Mouse (Mus musculus) forelimb bud, embryonic 11.5 days (tissue): ENCODE results near the gene Slc5a3.
"Not testable (repeated sequence)": the region's sequence is repeated elsewhere in the genome, so short reads cannot be mapped to it uniquely, and the experiment has no call there.

Experiments used
- DNase-seq: peaks from one replicate; pipeline ENCODE4 v3.0.0-alpha.2; 2012; ENCODE audit warnings: low read depth, low spot score

Gene Slc5a3

DNA sequence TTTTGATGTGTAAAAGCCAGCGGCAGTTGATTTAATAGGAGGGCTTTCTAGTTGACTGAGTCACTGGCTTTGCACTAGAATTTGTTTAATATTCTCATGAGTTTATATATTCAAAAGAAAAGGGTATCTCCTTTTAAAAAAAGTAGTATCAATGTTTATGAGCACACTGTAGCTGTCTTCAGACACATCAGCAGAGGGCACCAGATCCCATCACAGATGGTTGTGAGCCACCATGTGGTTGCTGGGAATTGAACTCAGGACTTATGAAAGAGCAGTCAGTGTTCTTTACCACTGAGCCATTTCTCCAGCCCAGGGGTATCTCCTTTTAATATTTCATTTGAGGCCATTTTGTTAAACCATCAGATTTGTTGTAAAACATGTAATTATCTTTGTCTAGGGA is 4.7 kb downstream of the Slc5a3 start:
- DNase-seq: no peak

DNA sequence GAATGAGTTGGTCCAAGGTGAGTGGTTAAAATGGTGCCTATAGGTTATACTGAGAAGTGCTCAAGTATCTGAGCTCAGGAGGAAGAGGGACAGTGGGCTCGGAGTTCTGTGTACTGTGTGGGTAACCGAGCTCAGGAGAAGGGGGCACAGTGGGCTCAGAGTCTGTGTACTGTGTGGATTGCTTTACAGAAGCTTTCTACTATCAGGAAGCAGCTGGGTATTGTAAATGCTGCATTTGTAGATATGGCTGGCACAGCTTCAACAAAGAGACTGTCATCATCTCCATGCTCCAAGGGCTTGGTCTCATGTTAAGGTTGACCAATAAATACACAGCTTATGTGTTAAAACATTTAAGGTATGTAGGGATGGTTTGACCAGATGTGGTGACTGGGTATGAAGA is 6.7 kb downstream of the Slc5a3 start:
- DNase-seq: no peak

GRCm38 (mm10) chr16:92070338-92070737 is 12.2 kb downstream of the Slc5a3 start:
- no peak for DNase-seq

DNA sequence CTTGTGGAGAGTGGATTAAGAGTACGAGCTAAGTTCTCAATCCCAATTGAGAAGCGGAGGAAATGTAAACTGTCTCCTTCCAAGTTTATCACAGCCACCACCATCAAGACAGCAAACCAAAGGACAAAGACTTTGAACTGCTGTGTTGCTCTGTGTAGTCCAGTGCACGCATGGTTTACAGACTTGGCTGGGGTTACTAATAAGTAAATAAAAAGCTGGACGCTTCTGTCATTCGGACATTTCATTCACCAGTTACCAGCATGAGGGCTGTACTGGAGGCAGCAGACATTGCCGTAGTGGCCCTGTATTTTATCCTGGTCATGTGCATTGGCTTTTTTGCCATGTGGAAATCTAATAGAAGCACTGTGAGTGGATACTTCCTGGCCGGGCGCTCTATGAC is 18.7 kb downstream of the Slc5a3 start:
- no peak for DNase-seq

DNA sequence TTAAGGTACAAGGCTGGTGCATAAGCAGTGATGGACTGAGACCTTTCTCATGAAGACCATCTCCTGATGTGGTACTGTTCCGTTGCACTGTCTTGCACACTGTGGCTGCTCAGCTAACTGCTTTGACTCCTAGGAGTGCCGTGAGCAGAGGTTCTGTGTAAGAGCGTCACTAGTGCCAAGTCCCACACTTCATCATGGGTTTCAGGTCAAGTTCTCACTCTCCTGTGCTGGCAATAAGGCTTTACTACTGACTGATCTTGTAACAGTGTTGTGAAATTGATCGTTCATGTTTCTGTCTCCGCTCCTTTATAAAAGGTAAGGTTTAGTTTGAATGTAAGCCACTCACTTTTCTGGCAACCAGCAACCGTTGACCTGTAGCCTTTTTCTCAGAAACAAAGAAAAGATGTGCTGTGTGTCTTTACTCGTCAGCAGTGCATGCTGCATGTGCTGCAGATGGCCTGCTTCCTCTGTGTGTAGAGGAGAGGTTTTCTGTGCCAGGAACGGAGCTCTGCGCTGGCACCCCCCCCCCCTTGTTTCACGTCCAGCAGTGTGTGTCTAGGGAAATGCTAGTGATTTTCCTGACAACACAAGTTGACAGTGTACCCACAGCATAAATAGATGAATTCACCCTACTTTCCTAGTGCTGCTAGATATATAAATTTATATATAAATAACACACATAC is 25.8 kb downstream of the Slc5a3 start:
- DNase-seq: no peak

GRCm38 (mm10) chr16:92089225-92089624 is 31.1 kb downstream of the Slc5a3 start:
- no peak for DNase-seq

DNA sequence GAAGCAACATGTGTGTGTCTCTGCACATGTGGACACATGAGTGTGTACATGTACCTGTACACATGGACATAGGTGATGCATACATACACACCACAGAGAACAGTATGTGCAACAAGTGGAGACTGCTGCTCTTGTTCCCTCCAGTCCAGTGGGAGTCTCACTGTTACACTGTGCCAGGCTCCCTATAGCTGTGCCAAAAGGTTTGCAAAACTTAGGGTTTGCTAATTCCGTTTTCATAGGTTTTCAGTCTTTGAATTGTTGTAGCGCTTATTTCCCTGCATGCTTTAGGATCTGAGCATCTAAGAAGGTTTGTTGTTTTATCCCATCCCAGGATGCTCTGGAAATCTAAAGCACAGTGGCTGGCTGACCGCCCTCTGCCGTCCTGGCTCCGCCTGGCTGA is 33.8 kb downstream of the Slc5a3 start:
- DNase-seq: no peak

DNA sequence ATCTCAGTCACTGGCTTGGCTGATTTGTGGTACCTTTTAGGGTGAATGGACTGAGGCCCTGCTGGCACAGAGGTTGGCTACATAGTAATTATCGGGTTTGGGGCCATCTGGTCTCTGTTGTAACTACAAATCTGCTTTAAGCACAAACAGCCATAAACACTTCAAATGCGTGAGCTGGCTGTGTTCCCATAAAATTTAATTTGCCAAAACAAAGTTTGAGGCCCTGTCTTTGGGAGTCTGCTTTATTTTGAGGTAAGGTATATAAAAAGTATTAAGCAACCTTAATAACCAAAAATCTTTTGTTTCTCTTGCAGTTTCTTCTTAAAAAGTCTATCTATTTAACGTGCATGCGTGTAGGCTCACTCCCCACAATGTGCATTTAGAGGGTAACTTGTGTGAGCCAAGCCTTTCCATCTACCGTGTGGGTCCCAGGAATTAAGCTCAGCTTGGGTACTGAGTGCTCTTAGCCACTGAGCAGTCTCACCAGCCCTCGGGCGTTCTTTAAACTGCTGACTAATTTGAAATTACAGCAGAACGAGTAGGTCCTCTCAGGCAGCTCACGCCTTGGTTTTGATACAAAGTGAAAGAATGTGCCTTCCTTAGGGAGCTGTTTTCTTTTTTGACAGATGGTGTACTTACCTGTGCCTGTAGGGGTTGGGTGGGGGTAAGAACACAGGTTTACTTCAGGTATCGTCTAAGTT is 40.4 kb downstream of the Slc5a3 start:
- DNase-seq: peak; percentile 66

DNA sequence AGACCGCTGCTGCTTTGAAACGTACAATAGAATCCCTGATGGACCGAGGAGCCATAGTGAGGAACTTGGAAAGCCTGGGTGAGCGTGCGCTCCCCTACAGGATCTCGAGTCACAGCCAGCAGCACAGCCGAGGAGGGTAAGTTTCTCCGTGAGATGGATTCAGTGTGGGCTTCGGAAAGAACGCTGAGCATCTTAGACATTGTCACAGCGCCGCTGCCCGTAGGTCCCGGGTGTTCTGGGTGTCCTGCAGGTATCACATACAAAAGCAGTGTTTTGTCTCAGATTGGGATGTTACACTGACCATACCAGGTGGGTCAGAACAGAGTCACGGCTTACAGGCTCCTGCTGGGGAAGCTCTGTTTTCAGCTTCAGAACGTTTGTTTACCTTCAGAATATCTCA is 41.5 kb downstream of the Slc5a3 start:
- DNase-seq: no peak

DNA sequence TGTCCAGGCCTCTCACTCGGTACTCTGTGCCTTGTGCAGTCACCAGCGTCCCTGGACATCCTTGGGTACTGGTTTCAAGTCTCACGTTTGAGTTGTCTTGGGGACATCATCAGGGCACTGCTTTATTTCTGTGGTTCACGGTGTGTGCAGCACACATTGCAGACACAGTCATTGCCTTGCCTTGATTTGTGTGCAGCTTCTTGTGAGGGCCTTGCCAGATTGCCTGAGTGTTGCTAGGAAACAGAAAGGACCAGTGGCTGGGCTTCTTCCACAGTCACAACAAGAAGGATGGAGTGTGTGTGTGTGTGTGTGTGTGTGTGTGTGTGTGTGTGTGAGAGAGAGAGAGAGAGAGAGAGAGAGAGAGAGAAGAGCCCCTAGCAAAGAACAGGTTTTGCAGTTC is 42.0 kb downstream of the Slc5a3 start:
- no peak for DNase-seq

DNA sequence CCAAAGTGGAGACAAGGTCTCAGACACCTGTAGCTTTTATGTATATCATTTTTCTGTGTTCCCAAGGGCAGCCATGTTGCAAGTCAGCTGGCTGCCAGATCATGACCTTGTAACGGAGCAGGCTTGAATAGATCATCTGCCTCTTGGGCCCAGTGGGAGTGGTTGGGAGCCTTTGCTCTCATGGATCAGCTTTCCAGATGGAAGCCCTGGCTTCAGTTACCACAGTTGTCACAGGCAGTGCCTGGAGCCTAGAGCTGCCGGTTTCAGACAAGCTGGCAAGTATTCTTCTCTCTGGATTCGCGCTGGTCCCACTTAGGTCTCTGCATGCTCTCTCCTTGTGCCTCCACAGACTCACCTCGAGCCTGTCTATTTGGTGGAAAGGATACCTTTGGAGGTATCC is 44.0 kb downstream of the Slc5a3 start:
- no peak for DNase-seq

- DNase-seq: not testable (repeated sequence)
Observed at GRCm38 (mm10) chr16:92102931-92103330, 44.8 kb downstream of the Slc5a3 start.

DNA sequence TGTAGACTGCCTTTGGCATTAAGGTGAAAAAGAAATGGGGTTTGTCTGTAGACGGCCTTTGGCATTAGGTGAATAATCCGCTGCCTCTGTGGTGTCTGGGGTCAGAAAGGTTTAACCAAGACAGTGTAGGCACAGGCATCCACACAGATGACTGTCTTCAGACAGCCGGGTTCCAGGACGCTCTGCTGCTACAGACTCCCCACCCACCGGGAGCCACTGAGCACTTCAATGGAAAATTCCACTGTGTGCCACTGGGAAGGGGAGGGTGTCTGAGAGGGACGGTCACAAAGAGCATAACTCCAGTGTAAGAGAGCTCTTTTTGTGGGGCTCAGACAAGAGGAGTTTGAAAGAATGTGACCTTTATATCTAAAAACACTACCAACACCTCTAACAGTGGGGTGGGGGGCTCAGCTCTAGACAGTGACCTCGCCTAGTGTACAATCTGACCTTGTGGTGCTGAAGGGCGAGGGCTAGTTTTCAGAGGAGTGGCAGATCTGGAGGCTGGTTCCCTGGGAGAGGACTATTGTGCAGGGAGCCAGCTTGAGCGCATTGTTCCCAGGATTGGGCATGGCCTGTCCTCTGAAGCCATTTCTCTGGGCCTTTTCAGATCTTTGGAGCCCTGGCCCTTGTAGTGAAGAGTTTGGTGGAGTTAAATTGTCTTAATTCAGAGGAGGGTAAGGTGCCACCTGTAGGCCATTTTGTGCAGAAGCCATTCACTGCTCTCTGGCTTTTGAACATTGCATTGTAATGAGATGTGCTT is 45.6 kb downstream of the Slc5a3 start:
- no peak for DNase-seq

GRCm38 (mm10) chr16:92104332-92104590 is 46.1 kb downstream of the Slc5a3 start:
- no peak for DNase-seq

DNA sequence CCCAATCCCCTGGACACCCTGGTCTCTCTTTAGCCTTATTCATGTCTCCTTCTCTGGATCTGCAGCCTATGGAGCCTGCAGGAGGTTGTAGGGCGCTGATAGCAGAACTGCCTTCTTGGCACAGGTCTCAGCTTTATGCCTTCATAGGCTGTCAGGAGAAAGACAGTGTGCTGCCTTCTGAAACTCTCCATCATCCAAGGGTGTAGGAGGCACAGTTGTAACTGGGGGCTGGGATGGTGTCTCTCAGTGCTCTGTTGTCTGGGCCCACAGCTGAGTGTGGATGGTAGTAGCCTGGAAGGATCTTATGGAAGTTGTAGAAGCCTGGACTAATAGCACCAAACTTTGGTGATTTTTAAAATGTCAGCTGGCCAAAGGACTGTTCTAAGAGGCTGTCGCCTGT is 46.8 kb downstream of the Slc5a3 start:
- no peak for DNase-seq

GRCm38 (mm10) chr16:92105631-92106030 is 47.5 kb downstream of the Slc5a3 start:
- no peak for DNase-seq

DNA sequence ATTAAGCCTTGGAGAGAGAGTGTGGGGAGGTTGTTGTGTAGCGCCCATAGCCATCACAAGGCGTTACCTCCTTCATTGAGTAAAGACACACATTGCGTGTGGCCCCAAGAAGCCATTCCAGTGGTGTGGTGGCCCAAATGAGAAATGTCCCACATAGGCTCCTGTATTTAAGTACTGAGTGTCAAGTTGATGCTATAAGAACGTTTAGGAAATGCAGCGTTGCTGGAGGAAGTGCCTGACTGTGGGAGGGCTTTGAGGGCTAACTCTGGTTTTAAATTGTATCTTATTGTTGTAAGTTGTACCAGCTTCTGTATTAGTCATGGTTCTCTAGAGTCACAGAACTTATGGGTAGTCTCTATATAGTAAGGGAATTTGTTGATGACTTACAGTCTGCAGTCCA is 49.2 kb downstream of the Slc5a3 start:
- no peak for DNase-seq

GRCm38 (mm10) chr16:92114706-92115241 is 56.7 kb downstream of the Slc5a3 start:
- DNase-seq: no peak

DNA sequence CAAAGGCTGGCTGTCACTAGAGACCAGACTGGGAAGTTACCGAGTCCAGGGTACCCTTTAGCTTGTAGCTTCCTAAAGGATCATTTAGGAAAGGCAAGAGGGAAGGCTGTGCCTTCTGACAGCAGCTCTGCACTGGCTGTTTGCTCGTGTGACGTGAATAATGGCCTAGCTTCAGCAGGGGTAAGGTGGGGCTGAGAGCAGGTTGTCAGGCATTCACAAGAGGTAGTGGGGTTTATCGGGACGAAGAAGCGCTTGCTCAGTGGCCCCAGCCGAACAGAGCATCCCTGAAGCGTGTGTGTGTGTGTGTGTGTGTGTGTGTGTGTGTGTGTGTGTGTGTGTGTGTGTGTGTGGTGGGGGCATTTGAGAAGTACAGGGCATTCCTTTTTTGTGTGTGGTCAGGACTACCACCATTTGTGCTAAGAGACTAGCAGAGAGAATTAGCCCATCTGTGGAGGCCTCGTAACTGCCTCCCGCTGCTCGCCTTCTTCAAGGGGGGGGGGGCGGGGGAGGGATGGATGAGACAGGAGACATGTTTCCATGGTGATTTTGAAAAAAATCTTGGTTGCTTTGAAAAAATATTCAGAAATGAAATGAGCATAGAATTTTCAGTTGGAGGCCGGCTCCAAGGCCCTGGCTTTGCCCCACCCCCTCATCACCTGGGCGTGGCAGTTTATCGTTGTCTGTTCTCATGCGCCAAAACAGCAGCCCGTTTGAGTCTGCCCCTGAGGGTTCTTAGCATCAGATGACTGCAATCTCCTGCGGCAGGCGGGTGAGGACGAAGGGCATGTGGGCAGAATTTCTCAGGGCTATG is 57.7 kb downstream of the Slc5a3 start:
- no peak for DNase-seq

DNA sequence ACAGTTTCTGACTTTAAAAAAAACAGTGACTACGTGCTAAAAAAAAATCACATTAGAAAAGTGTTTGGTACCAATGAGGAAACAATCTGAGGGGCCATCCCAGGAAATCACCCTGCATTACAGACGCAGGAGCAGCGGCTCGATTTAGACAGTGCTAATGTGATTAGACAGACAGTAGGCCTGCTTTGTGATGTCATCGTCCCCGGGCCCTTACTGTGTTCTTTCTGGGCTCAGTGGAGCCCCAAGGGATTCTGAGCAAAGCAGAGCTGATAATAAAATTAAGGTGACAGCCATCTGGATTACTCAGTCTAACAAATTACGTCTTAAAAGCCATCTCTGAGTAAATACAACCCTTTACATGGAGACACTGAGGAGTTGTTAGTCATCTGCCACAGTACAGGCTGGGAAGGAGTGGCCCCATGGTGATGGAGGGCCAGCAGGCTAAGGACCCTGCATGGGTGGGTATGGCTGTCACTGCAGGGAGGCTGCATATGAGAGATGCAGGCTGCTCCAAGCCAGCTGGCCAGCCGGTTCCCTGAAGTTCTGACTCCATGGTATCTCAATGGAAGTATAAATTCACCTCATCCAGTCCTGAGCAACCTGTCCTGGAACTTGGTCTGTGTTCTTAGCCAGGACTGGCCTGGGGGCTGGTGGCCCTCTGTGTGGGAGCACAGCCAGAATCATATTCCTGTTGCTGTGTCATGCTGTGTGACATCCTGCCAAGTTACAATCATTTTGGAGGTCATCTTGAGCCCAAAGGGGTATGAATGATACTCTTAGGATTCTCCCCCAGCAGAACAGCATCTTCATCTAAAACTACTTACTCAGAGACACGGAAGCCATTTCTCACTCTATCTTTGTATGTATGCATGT is 59.5 kb downstream of the Slc5a3 start:
- DNase-seq: no peak

GRCm38 (mm10) chr16:92119013-92119515 is 60.9 kb downstream of the Slc5a3 start:
- DNase-seq: no peak
